In the genomic region with DNA sequence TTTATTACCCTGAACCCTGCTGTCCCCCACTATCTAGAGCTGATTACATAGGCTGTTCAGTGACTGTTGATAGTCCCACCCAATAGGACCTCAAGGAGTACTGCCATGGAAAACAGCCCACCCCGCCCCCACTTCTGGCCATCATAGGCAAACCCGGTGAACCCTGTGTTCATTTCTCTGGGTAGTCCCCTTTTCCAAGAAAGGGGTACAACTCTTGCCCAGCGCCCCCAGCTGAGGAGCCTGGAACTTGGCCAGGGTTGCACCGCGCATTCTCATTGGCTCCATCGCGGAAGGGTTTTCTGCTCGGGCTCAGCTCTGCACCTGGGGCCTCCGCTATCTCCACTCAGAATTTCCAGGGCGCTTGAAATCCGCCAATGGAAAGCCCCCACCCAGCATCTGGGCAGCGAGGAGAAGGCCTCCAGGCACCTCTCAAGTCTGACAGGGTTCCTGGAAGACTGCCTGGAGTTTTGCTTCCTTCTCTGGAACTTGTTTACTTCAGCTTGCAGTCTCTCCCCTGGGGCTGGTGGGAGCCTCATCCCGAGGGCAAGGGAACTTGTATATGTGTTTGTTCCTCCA, we compare ENCODE assay signal across 8 mouse cellular contexts. TPM values are rescaled to one million over a fixed set of nuclear protein-coding genes. Genes with fewer than 3 reads are reported as not detected.
A peak's percentile ranks its signal among the peaks of the same experiment; 100 is the strongest.
DNase-seq lines count a peak whose midpoint lies in the region; ATAC-seq lines count a peak whose summit lies in the region.

No protein-coding gene starts in this region.

- H3K9ac ChIP-seq in neural tube, embryonic 11.5 days (ENCODE audit: low read length), result no peak overlapping the region
- no peak overlapping the region for H3K9ac ChIP-seq in kidney, embryonic 14.5 days (ENCODE audit: low read depth, low read length)

- ATAC-seq in neural tube, embryonic 11.5 days (ENCODE audit: insufficient read depth, low FRiP score, low TSS enrichment), result no peak
- ATAC-seq in kidney, embryonic 14.5 days (ENCODE audit: low FRiP score, low TSS enrichment), result peak; percentile 7; the same call in 1 of the 2 replicates

- no peak overlapping the region for H3K4me3 ChIP-seq in neural tube, embryonic 11.5 days (ENCODE audit: low read depth, low read length)
- H3K4me3 ChIP-seq in kidney, embryonic 14.5 days (ENCODE audit: low read length), result no peak overlapping the region

- no peaks in the 10 kb centered on the region for H3K27me3 ChIP-seq in neural tube, embryonic 11.5 days (ENCODE audit: control insufficient read depth, insufficient read depth, low read length)
- no peaks in the 10 kb centered on the region for H3K27me3 ChIP-seq in kidney, embryonic 14.5 days (ENCODE audit: control insufficient read depth, insufficient read depth, low read length)

- H3K4me2 ChIP-seq in neural tube, embryonic 11.5 days (ENCODE audit: low read depth), result no peak overlapping the region
- H3K4me2 ChIP-seq in kidney, embryonic 14.5 days (replicated peaks; ENCODE audit: low read depth, low read length), result no peak overlapping the region; the same call in 1 of the 2 replicates

- 49% methylated on average over 13 of the region's 13 CpGs for WGBS in neural tube, embryonic 11.5 days
- WGBS in kidney, embryonic 14.5 days, result 47% methylated on average over 13 of the region's 13 CpGs

- H3K4me1 ChIP-seq in neural tube, embryonic 11.5 days (ENCODE audit: control insufficient read depth, insufficient read depth, low read length), result peaks cover 9% of the 10 kb centered on the region
- peaks cover 29% of the 10 kb centered on the region for H3K4me1 ChIP-seq in kidney, embryonic 14.5 days (ENCODE audit: control insufficient read depth, insufficient read depth, low read length)

- DNase-seq in neural tube, embryonic 11.5 days (ENCODE audit: low spot score), result peak; percentile 11
- no peak for DNase-seq in neural tube, embryonic 10.5 days (ENCODE audit: extremely low spot score, low spot score)
- DNase-seq in gastrocnemius, adult 8-10 months (ENCODE audit: low spot score in 2 of 2), result peak; percentile 32 to 37
- DNase-seq in lung, postnatal 25 days (ENCODE audit: low spot score), result peak; percentile 67
- no peak for DNase-seq in right cerebral cortex, adult 2 months (ENCODE audit: low spot score in 2 of 2)
- no peak for DNase-seq in urinary bladder, adult 2 months (ENCODE audit: low spot score)
- DNase-seq in spleen, postnatal 10 days (ENCODE audit: low spot score in 2 of 2), result no peak

- no peaks in the 10 kb centered on the region for H3K9me3 ChIP-seq in neural tube, embryonic 11.5 days (ENCODE audit: control insufficient read depth, low read length)
- H3K9me3 ChIP-seq in kidney, embryonic 14.5 days (ENCODE audit: control insufficient read depth, low read length), result no peaks in the 10 kb centered on the region

- no peaks in the 10 kb centered on the region; the same call in 1 of the 2 replicates for H3K36me3 ChIP-seq in neural tube, embryonic 11.5 days (ENCODE audit: control insufficient read depth, insufficient read depth, low read length)
- no peaks in the 10 kb centered on the region for H3K36me3 ChIP-seq in kidney, embryonic 14.5 days (ENCODE audit: control insufficient read depth, insufficient read depth, low read length)

- no peak overlapping the region for H3K27ac ChIP-seq in neural tube, embryonic 11.5 days (ENCODE audit: low read depth, low read length)
- H3K27ac ChIP-seq in kidney, embryonic 14.5 days (ENCODE audit: low read depth, low read length), result peak overlapping the region; percentile 86

RNA-seq across cellular contexts. Expression of gene Tex44, which starts 21.6 kb away (rescaled TPM):
- not detected in 2 replicates for polyA plus RNA-seq in neural tube, embryonic 11.5 days (2014; fragmentation: Nextera tagmentation; extraction: Ambion mirVana)
- not detected for total RNA-seq in gastrocnemius, adult 8-10 months (2022)
- polyA plus RNA-seq in kidney, embryonic 14.5 days (2014; fragmentation: Nextera tagmentation; extraction: Ambion mirVana), result not detected in 2 replicates
- not detected in 2 replicates for polyA plus RNA-seq in urinary bladder, adult 2 months (2012; rRNA removed)

RNA-seq across cellular contexts. Expression of gene Nmur1, which starts 21.7 kb away (rescaled TPM):
- polyA plus RNA-seq in neural tube, embryonic 11.5 days (2014; fragmentation: Nextera tagmentation; extraction: Ambion mirVana), result 0.35 TPM in 1 of 2 replicates, not detected in the other
- total RNA-seq in gastrocnemius, adult 8-10 months (2022), result not detected
- polyA plus RNA-seq in kidney, embryonic 14.5 days (2014; fragmentation: Nextera tagmentation; extraction: Ambion mirVana), result not detected in 2 replicates
- polyA plus RNA-seq in urinary bladder, adult 2 months (2012; rRNA removed), result 0.21 and 0.43 TPM in 2 replicates

Comparison
In these comparisons a context has a peak if more than half of its experiments do, and no peak if none do; other contexts are left out.
1. DNase-seq: peak in neural tube, embryonic 11.5 days (single experiment), gastrocnemius, adult 8-10 months (2 of 2) and lung, postnatal 25 days (single experiment); none in neural tube, embryonic 10.5 days (single experiment), right cerebral cortex, adult 2 months (0 of 2), urinary bladder, adult 2 months (single experiment) and spleen, postnatal 10 days (0 of 2).